Mouse (Mus musculus): ENCODE measurements around the gene Pink1. TPM values are rescaled to one million over a fixed set of nuclear protein-coding genes. Genes with fewer than 3 reads are reported as not detected.

Gene Pink1
- polyA plus RNA-seq, 1 experiment from 2014 or later, result 105 TPM

GRCm38 (mm10) chr4:138356141-138356540 lies 30.0 kb upstream of the Pink1 start:
- Histone ChIP-seq H3K4me3 (no peak overlapping the region), H3K4me1 (peaks cover 4% of the 10 kb centered on the region; the same call in 1 of the 2 replicates), H3K9ac (no peak overlapping the region), H3K27ac (no peak overlapping the region), H3K36me3 (replicated peaks) (no peaks in the 10 kb centered on the region), H3K9me3 (no peaks in the 10 kb centered on the region), H3K27me3 (replicated peaks) (no peaks in the 10 kb centered on the region), H3K4me2 (no peak overlapping the region)
- 93% methylated on average over 8 of the region's 8 CpGs for WGBS
- ATAC-seq (replicated peaks), result no peak

DNA sequence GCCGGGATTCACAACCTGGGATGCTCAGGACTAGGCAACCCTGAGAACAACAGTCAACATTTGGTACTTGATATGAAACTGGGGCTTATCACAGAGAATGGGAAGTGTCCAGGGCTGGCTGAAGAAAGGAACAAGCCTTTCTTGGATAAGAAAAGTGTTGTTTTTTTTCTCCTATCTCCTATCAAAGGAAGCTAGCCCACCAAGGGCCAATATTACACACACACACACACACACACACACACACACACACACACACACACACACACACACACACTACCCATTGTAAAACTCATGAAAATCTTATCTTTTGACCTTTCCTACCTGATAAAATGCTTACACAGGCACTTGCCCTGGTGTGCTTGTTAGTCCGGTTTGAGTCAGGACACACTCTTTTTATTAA lies 29.4 kb upstream of the Pink1 start:
- ATAC-seq (replicated peaks), result no peak
- no peaks in the 10 kb centered on the region for H3K4me1 ChIP-seq
- no peaks in the 10 kb centered on the region for H3K9me3 ChIP-seq
- no peak overlapping the region for H3K4me3 ChIP-seq
- no peak overlapping the region for H3K9ac ChIP-seq
- 98% methylated on average over 2 of the region's 2 CpGs for WGBS
- H3K27ac ChIP-seq, result no peak overlapping the region
- no peak overlapping the region for H3K4me2 ChIP-seq
- no peaks in the 10 kb centered on the region for H3K27me3 ChIP-seq (replicated peaks)
- no peaks in the 10 kb centered on the region for H3K36me3 ChIP-seq (replicated peaks)

GRCm38 (mm10) chr4:138353438-138354171 lies 27.5 kb upstream of the Pink1 start:
- Histone ChIP-seq H3K27me3 (replicated peaks) (no peaks in the 10 kb centered on the region), H3K27ac (no peak overlapping the region), H3K9me3 (no peaks in the 10 kb centered on the region), H3K9ac (no peak overlapping the region), H3K4me1 (no peaks in the 10 kb centered on the region), H3K4me2 (no peak overlapping the region), H3K36me3 (replicated peaks) (no peaks in the 10 kb centered on the region), H3K4me3 (no peak overlapping the region)
- no peak for ATAC-seq (replicated peaks)
- 72% methylated on average over 10 of the region's 10 CpGs for WGBS

DNA sequence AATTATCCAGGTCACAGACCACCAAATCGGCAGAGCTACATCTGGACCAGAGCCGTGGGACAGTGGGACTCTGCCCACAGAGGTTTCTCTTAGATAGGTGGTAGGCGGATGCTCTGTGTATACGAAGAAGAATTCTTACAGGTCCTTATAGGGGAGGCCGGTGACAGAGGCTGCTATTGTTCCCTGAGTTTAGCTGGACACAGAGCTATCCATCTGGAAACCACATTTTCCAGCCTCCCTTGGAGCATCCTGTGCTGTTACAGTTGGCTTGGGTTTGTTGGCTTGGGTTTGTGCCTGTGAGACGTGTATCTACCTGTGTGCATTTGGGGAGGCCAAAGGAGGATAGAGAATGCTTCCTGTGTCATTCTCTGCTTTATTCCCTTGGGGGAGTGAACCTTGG lies 26.6 kb upstream of the Pink1 start:
- H3K27me3 ChIP-seq (replicated peaks), result no peaks in the 10 kb centered on the region
- no peaks in the 10 kb centered on the region for H3K9me3 ChIP-seq
- no peak overlapping the region for H3K4me3 ChIP-seq
- no peak for ATAC-seq (replicated peaks)
- no peak overlapping the region for H3K4me2 ChIP-seq
- no peak overlapping the region for H3K27ac ChIP-seq
- H3K9ac ChIP-seq, result no peak overlapping the region
- H3K4me1 ChIP-seq, result no peaks in the 10 kb centered on the region
- no peaks in the 10 kb centered on the region for H3K36me3 ChIP-seq (replicated peaks)
- 93% methylated on average over 6 of the region's 6 CpGs for WGBS

GRCm38 (mm10) chr4:138351821-138352220 lies 25.7 kb upstream of the Pink1 start:
- H3K4me2 ChIP-seq, result no peak overlapping the region
- no peak overlapping the region for H3K9ac ChIP-seq
- H3K27me3 ChIP-seq (replicated peaks), result no peaks in the 10 kb centered on the region
- no peak for ATAC-seq (replicated peaks)
- H3K4me1 ChIP-seq, result no peaks in the 10 kb centered on the region
- no peaks in the 10 kb centered on the region for H3K9me3 ChIP-seq
- no peak overlapping the region for H3K4me3 ChIP-seq
- H3K36me3 ChIP-seq (replicated peaks), result no peaks in the 10 kb centered on the region
- WGBS, result 86% methylated on average over 5 of the region's 5 CpGs
- H3K27ac ChIP-seq, result no peak overlapping the region

DNA sequence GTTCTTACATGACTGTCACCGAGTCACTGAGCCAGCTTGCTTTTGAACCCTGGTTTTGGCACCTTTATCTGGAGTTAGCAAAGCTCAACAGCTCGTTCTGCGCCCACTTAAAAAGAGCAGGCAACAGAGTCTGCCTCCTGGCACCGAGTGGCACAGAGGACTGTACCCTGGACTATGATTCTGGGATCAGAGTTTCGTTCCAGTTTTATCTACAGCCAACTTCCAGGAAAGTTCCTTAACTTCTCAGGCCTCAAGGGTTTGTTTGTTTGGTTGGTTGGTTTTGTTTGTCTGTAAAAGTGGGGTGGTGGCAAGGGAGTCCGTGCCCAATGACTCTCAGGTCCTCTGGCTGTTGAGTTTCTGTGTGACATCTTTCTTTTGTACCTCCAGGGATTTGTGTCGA lies 22.6 kb upstream of the Pink1 start:
- H3K4me2 ChIP-seq, result no peak overlapping the region

DNA sequence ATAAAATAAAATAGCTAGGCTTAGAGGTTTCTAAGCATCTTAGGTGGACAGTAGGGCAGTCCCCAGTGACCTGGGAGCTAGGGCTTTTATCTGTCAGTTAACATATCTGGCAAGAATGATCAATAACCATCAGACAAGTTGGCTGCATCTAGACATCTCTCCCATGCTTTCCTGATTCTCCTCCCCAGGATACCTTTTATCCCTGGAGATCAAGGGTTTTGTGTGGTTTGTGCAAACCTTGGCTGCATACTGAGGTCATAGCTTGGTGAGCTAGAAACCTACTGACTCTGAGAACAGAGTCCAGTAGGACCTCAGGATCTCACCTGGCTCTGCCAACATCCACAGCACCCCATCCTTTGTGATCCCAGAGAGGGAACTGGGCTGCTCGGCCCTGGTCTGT lies 21.2 kb upstream of the Pink1 start:
- ATAC-seq (replicated peaks), result no peak
- no peak overlapping the region for H3K4me2 ChIP-seq
- 55% methylated on average over 1 of the region's 1 CpGs for WGBS
- no peak overlapping the region for H3K4me3 ChIP-seq
- no peak overlapping the region for H3K9ac ChIP-seq
- no peaks in the 10 kb centered on the region for H3K36me3 ChIP-seq (replicated peaks)
- no peaks in the 10 kb centered on the region for H3K27me3 ChIP-seq (replicated peaks)
- no peaks in the 10 kb centered on the region for H3K9me3 ChIP-seq
- no peak overlapping the region for H3K27ac ChIP-seq
- no peaks in the 10 kb centered on the region for H3K4me1 ChIP-seq

More for the DNA sequence above, 22.6 kb upstream of the Pink1 start:
- 86% methylated on average over 7 of the region's 7 CpGs for WGBS
- H3K27ac ChIP-seq, result no peak overlapping the region
- H3K36me3 ChIP-seq (replicated peaks), result no peaks in the 10 kb centered on the region
- ATAC-seq (replicated peaks), result no peak
- no peaks in the 10 kb centered on the region for H3K4me1 ChIP-seq
- H3K4me3 ChIP-seq, result no peak overlapping the region
- H3K9me3 ChIP-seq, result no peaks in the 10 kb centered on the region
- no peak overlapping the region for H3K9ac ChIP-seq
- no peaks in the 10 kb centered on the region for H3K27me3 ChIP-seq (replicated peaks)

DNA sequence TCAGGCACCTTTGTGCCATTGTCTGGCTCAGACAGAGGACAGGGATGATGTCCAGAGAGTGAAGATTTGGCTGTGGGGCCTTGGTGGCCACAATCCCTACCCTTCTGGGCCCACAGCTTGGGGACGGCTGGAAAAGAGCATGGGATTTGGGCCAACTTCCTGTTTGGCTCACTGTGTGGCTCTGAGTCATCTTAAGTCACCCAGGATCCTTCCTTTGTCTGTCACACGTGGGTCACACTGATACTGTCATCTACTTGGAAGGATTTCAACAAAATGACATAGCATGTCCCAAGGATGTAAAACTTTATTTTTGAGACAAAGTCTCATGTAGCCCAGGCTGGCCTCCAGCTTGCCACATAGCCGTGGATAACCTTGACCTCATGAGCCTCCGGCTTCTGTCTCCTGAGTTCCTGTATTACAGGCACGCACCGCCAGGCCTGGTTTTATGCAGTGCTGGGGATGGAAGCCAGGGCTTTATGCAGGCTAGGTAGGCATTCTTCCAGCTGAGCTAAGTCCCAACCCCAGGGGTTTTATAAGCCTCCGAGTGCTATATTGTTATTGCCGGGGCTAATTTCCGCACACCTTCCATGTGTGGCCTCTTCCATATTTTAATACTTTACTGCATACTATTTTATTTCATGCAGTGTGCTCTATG lies 18.9 kb upstream of the Pink1 start:
- Histone ChIP-seq H3K4me1 (no peaks in the 10 kb centered on the region), H3K4me2 (no peak overlapping the region), H3K4me3 (no peak overlapping the region), H3K27me3 (replicated peaks) (no peaks in the 10 kb centered on the region), H3K9ac (no peak overlapping the region), H3K36me3 (replicated peaks) (no peaks in the 10 kb centered on the region), H3K27ac (no peak overlapping the region), H3K9me3 (no peaks in the 10 kb centered on the region)
- ATAC-seq (replicated peaks), result no peak
- 69% methylated on average over 9 of the region's 9 CpGs for WGBS

DNA sequence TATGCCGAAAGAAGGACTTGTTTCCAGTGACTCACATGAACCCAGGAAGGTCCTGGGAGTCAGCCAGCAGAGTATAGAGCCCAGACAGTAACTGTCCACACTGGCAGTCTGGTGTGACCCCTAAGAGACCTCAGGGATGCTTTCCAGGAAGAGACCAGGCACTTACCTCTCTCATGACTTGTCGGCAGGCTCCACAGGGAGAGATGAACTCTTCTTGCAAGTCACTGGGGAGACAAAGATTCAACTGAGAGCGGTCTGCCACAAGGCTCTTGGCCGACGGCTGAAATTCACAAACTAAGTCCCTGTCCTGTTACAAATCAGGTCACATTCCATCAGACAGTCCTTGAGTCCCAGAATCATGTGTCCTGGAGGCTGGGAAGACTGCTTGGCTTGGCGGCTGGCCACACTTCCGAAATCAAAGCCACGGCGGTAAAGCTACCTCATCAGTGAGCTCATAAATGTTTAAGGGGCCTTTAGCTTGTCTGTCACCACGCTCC lies 17.3 kb upstream of the Pink1 start:
- no peak overlapping the region for H3K4me3 ChIP-seq
- whole genome bisulfite sequencing, result 56% methylated on average over 10 of the region's 10 CpGs
- no peak for ATAC-seq (replicated peaks)
- no peak overlapping the region for H3K9ac ChIP-seq
- no peaks in the 10 kb centered on the region for H3K4me1 ChIP-seq
- no peaks in the 10 kb centered on the region for H3K9me3 ChIP-seq
- H3K36me3 ChIP-seq (replicated peaks), result no peaks in the 10 kb centered on the region
- no peak overlapping the region for H3K4me2 ChIP-seq
- no peaks in the 10 kb centered on the region for H3K27me3 ChIP-seq (replicated peaks)
- H3K27ac ChIP-seq, result no peak overlapping the region

DNA sequence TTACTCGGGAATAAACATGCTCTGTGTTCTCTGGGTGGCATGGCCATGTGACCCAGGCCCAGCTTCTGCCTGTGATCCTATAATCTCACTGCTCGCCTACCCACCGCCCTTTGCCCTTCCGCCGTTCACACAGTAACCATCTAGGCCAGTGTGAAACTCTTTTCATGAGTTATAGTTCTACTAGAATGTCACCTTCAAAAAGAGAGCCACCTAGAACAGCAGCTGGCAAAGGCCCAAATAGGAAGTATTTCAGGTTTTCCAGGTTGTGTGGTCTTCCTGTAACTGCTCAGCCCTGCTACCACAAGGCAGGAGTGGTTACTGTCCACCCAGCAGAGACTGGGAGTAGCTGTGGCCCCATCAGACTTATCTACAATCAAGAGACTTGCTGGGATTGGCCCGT lies 16.7 kb upstream of the Pink1 start:
- H3K4me2 ChIP-seq, result no peak overlapping the region
- no peaks in the 10 kb centered on the region for H3K4me1 ChIP-seq
- no peak for ATAC-seq (replicated peaks)
- no peak overlapping the region for H3K4me3 ChIP-seq
- H3K36me3 ChIP-seq (replicated peaks), result no peaks in the 10 kb centered on the region
- H3K27ac ChIP-seq, result no peak overlapping the region
- no peak overlapping the region for H3K9ac ChIP-seq
- H3K9me3 ChIP-seq, result no peaks in the 10 kb centered on the region
- no peaks in the 10 kb centered on the region for H3K27me3 ChIP-seq (replicated peaks)
- 87% methylated on average over 6 of the region's 6 CpGs for WGBS

- 73% methylated on average over 7 of the region's 7 CpGs for WGBS
- Histone ChIP-seq H3K4me1 (no peaks in the 10 kb centered on the region), H3K27me3 (replicated peaks) (no peaks in the 10 kb centered on the region), H3K27ac (no peak overlapping the region), H3K4me2 (no peak overlapping the region), H3K36me3 (replicated peaks) (no peaks in the 10 kb centered on the region), H3K4me3 (no peak overlapping the region), H3K9ac (no peak overlapping the region), H3K9me3 (no peaks in the 10 kb centered on the region)
- no peak for ATAC-seq (replicated peaks)
Measured at GRCm38 (mm10) chr4:138342048-138342447, 15.9 kb upstream of the Pink1 start.

DNA sequence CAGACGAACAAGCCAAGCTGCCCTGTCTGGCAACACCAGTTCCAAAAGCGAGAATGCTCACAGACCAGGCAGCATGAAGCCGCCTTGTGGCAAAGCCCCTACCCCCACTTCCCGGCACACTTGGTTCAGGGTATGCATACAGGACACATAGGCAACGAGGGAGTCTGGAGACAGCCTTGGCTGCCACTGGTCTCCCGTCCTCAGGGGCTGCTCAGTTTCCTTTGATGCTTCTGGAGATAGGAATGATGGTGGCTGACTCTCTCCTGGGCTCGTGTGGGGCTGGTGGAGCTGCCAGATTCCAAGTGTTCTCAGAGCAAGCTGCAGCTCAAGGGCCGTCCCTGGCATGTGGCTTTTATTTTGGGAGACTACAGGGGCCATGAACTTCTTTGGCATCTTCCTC lies 15.3 kb upstream of the Pink1 start:
- no peak overlapping the region for H3K27ac ChIP-seq
- no peak overlapping the region for H3K9ac ChIP-seq
- no peaks in the 10 kb centered on the region for H3K9me3 ChIP-seq
- no peak overlapping the region for H3K4me2 ChIP-seq
- H3K27me3 ChIP-seq (replicated peaks), result no peaks in the 10 kb centered on the region
- 71% methylated on average over 8 of the region's 8 CpGs for WGBS
- no peaks in the 10 kb centered on the region for H3K36me3 ChIP-seq (replicated peaks)
- no peak overlapping the region for H3K4me3 ChIP-seq
- no peak for ATAC-seq (replicated peaks)
- H3K4me1 ChIP-seq, result no peaks in the 10 kb centered on the region

GRCm38 (mm10) chr4:138339963-138340362 lies 13.9 kb upstream of the Pink1 start:
- H3K4me1 ChIP-seq, result no peaks in the 10 kb centered on the region
- H3K36me3 ChIP-seq (replicated peaks), result no peaks in the 10 kb centered on the region
- no peak overlapping the region for H3K27ac ChIP-seq
- no peaks in the 10 kb centered on the region for H3K27me3 ChIP-seq (replicated peaks)
- 33% methylated on average over 4 of the region's 4 CpGs for WGBS
- H3K4me2 ChIP-seq, result no peak overlapping the region
- no peak for ATAC-seq (replicated peaks)
- H3K9me3 ChIP-seq, result no peaks in the 10 kb centered on the region
- no peak overlapping the region for H3K4me3 ChIP-seq
- H3K9ac ChIP-seq, result no peak overlapping the region
